Mouse (Mus musculus) embryonic facial prominence, embryonic 15.5 days (tissue): ENCODE measurements around the gene 9930021J03Rik. TPM values are rescaled to one million over a fixed set of nuclear protein-coding genes. Genes with fewer than 3 reads are reported as not detected.

Source experiments
- ATAC-seq: fragments of 200-750 bp; cut with Nextera tagmentation; 2 replicates; pipeline ENCODE4 v1.8.0; 2017; ENCODE audit warnings: low read depth, moderate TSS enrichment; ENCODE audit not compliant: insufficient number of reproducible peaks, low FRiP score, low TSS enrichment
- H3K27ac ChIP-seq: fragments of 300-500 bp; sonication (generic); replicated peaks from 2 replicates; pipeline ENCODE4 v1.5.1; 2015; ENCODE audit warnings: mild to moderate bottlenecking, inconsistent platforms
- H3K27me3 ChIP-seq: fragments of 300-500 bp; sonication (generic); 2 replicates; pipeline ENCODE4 v1.6.1; 2015; ENCODE audit warnings: inconsistent platforms
- H3K36me3 ChIP-seq: fragments of 300-500 bp; sonication (generic); 2 replicates; pipeline ENCODE4 v1.6.1; 2015; ENCODE audit warnings: mild to moderate bottlenecking, inconsistent platforms
- H3K4me1 ChIP-seq: fragments of 300-500 bp; sonication (generic); 2 replicates; pipeline ENCODE4 v1.6.1; 2015; ENCODE audit warnings: inconsistent platforms
- H3K4me2 ChIP-seq: fragments of 300-500 bp; sonication (generic); replicated peaks from 2 replicates; pipeline ENCODE4 v1.6.1; 2015; ENCODE audit warnings: mild to moderate bottlenecking, inconsistent platforms
- H3K4me3 ChIP-seq: fragments of 300-500 bp; sonication (generic); replicated peaks from 2 replicates; pipeline ENCODE4 v1.5.1; 2015; ENCODE audit warnings: mild to moderate bottlenecking, inconsistent platforms
- H3K9ac ChIP-seq: fragments of 300-500 bp; sonication (generic); 2 replicates; pipeline ENCODE4 v1.6.1; 2015; ENCODE audit warnings: inconsistent platforms
- H3K9me3 ChIP-seq: fragments of 300-500 bp; sonication (generic); replicated peaks from 2 replicates; pipeline ENCODE4 v1.6.1; 2016; ENCODE audit warnings: inconsistent platforms
- WGBS: fragments of 180-500 bp; shearing (Covaris S2); methylation state at CpG from one replicate; pipeline ENCODE4 v1.1.7; 2015; 5-methylcytosine and 5-hydroxymethylcytosine counted together
- polyA plus RNA-seq: library from polyadenylated mRNA; unstranded; fragments of >200 nt; fragmentation: Nextera tagmentation; extraction: Ambion mirVana; gene quantifications from 2 replicates; pipeline ENCODE4 v1.2.1, GENCODE M21; 2015

The 9930021J03Rik gene
- polyA plus RNA-seq, 1 experiment from 2014 or later: 5.6 TPM

DNA sequence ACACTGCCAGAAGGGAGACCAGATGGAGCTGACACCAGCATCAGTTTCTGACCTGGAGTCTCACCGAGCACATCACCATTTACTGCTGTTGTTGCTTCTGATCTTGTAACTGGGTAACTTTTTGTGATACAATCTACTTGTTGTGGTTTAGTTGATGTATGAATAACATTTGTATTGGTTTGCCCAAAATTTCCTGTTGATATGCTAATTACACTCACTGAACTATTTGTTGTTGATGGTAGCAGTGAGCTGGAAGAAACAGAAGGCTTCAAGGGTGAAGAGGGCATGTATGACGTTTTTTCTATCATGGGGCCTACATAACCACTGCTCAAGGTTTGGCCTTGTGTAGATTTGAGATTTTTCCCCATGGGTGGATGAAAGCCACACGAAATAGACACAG lies 87.9 kb downstream of the 9930021J03Rik start:
- no peak for ATAC-seq
- Histone ChIP-seq H3K9ac (no peak overlapping the region), H3K4me1 (no peaks in the 10 kb centered on the region), H3K9me3 (no peaks in the 10 kb centered on the region), H3K4me3 (no peak overlapping the region), H3K36me3 (peaks cover 25% of the 10 kb centered on the region), H3K27ac (no peak overlapping the region), H3K4me2 (no peak overlapping the region), H3K27me3 (no peaks in the 10 kb centered on the region)
- 89% methylated on average over 3 of the region's 3 CpGs for WGBS

DNA sequence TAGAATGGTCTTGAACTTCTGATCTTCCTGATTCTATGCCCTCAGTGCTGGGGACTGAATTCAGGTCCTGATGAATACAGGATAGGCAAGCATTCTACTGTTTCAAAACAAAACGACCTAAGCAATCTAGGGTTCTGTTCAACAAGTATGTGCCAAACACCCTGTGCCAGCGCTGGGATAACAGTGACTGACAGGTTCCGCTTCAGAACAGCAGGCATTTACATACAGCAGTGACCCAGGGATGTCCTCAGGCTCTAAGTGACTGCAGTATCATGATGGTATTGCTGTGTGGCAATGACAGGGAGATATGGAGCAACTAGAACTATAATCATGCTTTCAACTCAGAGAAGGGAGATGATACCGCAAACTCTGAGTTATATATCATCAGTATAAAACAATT lies 92.3 kb downstream of the 9930021J03Rik start:
- H3K4me1 ChIP-seq: no peaks in the 10 kb centered on the region
- H3K27me3 ChIP-seq: no peaks in the 10 kb centered on the region
- H3K27ac ChIP-seq: no peak overlapping the region
- no peak for ATAC-seq
- H3K36me3 ChIP-seq: peaks cover 16% of the 10 kb centered on the region
- no peak overlapping the region for H3K4me2 ChIP-seq
- no peak overlapping the region for H3K9ac ChIP-seq
- no peak overlapping the region for H3K4me3 ChIP-seq
- WGBS: 73% methylated on average over 4 of the region's 4 CpGs
- no peaks in the 10 kb centered on the region for H3K9me3 ChIP-seq

DNA sequence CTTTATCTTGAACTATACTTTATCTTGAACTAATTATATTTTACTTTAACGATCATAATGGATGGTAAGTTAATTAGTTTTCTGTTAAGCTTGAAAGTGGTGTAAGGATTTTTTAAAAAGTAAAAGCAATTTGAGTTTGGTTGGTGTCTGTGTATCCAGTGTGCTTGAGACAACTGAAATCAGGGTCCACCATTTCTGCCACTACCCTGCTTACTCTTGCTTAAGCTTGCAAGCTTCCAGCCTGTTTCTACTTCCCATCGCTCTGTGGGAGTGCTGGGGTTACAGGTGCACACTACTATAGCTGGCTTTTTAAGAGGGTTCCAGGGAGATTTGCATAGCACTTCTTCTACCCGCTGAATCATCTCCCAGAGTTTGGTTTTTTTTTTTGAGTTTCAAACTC lies 96.3 kb downstream of the 9930021J03Rik start:
- Histone ChIP-seq H3K4me3 (no peak overlapping the region), H3K9ac (no peak overlapping the region), H3K27me3 (no peaks in the 10 kb centered on the region), H3K36me3 (no peaks in the 10 kb centered on the region), H3K4me1 (no peaks in the 10 kb centered on the region), H3K4me2 (no peak overlapping the region), H3K27ac (no peak overlapping the region), H3K9me3 (no peaks in the 10 kb centered on the region)
- no peak for ATAC-seq
- WGBS: 73% methylated on average over 3 of the region's 3 CpGs

DNA sequence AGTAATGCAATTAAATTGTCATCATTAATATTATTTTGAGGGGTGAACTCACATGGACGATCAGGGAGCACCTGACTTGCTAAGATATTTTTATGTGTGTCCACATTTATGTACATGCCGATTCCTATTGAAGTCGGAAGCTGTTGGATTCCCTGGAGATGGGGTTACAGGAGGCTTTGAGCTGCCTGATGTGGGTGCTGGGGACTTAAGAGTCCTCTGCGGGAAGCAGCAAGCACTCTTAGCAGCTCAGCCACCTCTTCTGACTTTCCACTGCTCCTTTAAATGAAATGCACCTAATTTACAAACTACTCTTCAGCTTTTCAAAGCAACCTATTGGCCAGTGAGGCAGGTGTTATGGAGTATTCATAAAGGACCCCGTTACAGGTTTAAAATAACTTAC lies 97.3 kb downstream of the 9930021J03Rik start:
- H3K9ac ChIP-seq: no peak overlapping the region
- no peak overlapping the region for H3K4me2 ChIP-seq
- no peaks in the 10 kb centered on the region for H3K9me3 ChIP-seq
- H3K27ac ChIP-seq: no peak overlapping the region
- no peak overlapping the region for H3K4me3 ChIP-seq
- H3K36me3 ChIP-seq: no peaks in the 10 kb centered on the region
- WGBS: 64% methylated on average over 5 of the region's 5 CpGs
- H3K27me3 ChIP-seq: no peaks in the 10 kb centered on the region
- H3K4me1 ChIP-seq: no peaks in the 10 kb centered on the region
- ATAC-seq: no peak

DNA sequence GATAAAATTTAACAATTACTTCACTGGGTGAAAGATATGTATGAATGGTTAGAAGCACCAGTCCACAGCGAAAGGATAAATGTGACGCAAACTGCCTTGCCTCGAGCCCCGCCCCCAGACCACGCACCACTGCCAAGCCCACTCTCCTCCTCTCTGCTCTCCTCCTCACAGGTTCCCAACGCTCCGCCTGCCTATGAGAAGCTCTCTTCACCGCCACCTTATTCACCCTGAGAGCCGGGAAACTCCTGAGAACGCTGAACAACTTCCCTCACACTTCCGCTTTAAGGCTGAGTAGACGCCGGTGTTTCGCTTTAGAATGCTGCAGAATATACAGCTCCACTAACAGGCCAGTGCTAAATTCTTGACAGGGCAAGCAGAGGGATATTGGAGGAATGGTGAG lies 97.8 kb downstream of the 9930021J03Rik start:
- Histone ChIP-seq H3K9ac (no peak overlapping the region), H3K4me1 (no peaks in the 10 kb centered on the region), H3K27me3 (no peaks in the 10 kb centered on the region), H3K27ac (no peak overlapping the region), H3K4me3 (0 out of 2 replicates have a peak overlapping the region, but pooled peaks have one; percentile 6), H3K36me3 (no peaks in the 10 kb centered on the region), H3K9me3 (no peaks in the 10 kb centered on the region), H3K4me2 (peak overlapping the region; percentile 24; the same call in 1 of the 2 replicates)
- ATAC-seq: no peak
- 49% methylated on average over 14 of the region's 14 CpGs for WGBS

DNA sequence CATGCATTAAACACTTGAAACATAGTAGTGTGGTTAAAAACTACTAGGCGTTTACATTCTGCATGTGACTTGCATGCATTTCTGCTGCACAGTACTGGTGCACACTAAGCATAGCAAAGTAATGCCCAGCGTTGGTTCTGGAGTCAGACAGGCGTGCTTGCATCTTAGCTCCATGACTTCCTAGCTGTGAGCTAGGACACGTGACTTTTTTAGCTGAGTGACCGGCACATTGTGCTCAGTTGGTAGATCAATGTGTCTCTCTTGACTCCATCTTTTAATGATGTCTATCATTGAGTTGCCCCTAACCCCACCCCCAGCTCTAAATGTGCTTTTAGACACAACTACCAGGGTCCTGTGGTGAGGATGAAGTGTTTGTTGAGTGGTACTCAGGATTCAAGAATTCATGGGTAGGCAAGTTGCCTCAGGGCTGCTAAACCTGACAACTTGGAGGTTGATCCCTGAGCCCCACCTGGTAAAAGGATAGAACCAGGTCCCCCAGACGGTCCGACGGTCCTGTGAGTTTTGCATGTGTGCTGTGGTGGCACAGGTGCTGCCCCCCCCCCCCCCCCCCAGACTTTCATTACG lies 98.4 kb downstream of the 9930021J03Rik start:
- 84% methylated on average over 9 of the region's 9 CpGs for WGBS
- H3K9me3 ChIP-seq: no peaks in the 10 kb centered on the region
- no peak overlapping the region for H3K4me3 ChIP-seq
- no peak overlapping the region for H3K9ac ChIP-seq
- no peaks in the 10 kb centered on the region for H3K27me3 ChIP-seq
- H3K4me1 ChIP-seq: no peaks in the 10 kb centered on the region
- no peak overlapping the region for H3K27ac ChIP-seq
- no peaks in the 10 kb centered on the region for H3K36me3 ChIP-seq
- H3K4me2 ChIP-seq: no peak overlapping the region
- ATAC-seq: no peak

DNA sequence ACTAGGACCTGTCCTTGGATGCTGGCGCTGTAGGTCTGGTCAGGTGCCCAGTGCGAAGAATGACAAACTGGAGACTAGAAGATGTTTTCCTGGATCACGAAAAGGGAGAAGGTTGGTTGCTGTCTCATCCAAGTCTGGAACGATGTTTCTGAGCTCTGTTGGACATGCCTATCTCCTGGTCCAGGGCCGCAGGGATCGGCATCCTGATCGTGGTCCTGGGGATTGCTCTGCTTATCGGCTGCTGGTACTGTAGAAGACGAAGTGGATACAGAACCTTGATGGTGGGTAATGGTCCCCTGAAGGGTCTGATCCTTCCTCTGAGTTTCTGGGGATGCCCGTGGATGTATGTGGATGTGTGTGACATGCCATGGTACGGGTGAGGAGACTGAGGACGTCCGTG lies 101.4 kb downstream of the 9930021J03Rik start:
- H3K9me3 ChIP-seq: no peaks in the 10 kb centered on the region
- no peaks in the 10 kb centered on the region for H3K36me3 ChIP-seq
- no peaks in the 10 kb centered on the region for H3K27me3 ChIP-seq
- H3K4me1 ChIP-seq: no peaks in the 10 kb centered on the region
- no peak for ATAC-seq
- H3K4me3 ChIP-seq: no peak overlapping the region
- 93% methylated on average over 13 of the region's 13 CpGs for WGBS
- no peak overlapping the region for H3K4me2 ChIP-seq
- H3K9ac ChIP-seq: no peak overlapping the region
- H3K27ac ChIP-seq: no peak overlapping the region

DNA sequence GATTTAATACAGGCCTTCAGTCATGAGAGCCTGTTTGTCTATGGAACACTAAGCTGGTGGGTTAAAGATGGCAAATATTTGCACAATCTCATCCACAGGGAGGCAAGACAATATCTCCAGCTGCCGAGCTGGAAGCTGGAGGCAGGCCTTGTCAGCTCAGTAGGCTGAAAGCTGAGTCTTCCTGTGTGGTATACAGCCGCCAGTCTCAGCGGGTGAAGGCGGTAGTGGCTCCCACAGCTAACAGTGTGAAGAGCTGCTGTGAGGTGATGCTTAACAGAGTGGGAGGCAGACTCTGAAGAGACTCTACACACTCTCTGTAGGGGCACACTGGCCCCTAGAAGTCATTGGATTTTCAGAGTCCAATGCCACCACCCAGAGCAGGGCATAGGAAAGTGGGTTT lies 104.1 kb downstream of the 9930021J03Rik start:
- Histone ChIP-seq H3K27ac (no peak overlapping the region), H3K27me3 (no peaks in the 10 kb centered on the region), H3K9ac (no peak overlapping the region), H3K9me3 (no peaks in the 10 kb centered on the region), H3K4me3 (no peak overlapping the region), H3K4me2 (no peak overlapping the region), H3K36me3 (no peaks in the 10 kb centered on the region), H3K4me1 (no peaks in the 10 kb centered on the region)
- WGBS: 75% methylated on average over 4 of the region's 4 CpGs
- no peak for ATAC-seq

DNA sequence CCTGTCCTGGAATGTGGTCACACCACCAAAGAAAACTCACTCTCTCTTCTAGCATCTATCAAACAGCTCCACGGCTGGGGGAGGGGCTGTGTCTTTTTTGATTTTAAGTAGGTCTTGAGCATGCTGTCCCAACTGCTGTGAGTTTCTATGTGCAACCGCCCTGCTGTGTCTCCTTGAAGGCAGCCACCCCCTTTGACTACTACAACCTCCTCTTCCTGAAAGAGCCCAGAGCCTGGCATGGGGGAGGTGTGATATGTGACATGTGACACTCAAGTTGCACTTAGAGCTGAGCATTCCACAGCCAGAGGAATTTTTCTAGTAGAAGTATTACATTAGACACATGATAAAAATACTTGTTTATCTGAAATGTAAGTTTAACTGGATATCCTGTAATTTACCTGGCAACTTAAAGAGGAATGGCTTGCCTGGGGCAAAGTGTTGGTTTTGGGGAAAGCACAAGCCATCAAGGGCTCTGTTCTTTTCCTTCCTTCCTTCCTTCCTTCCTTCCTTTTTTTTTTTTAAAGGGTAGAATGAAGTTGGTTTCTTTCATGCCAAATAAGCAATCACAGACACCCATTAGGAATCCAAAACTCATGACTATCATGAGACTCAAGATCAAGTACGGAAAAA lies 108.4 kb downstream of the 9930021J03Rik start, which contains the start of gene Mlana:
Gene Mlana, plus strand, starts transcription at position 580 of the 630 bp plus-strand sequence.
- Histone ChIP-seq H3K4me2 (no peak within 1 kb of the TSS), H3K27ac (no peak within 1 kb of the TSS), H3K9me3 (no peaks in the 10 kb centered on the region), H3K4me3 (no peak within 1 kb of the TSS), H3K27me3 (no peaks in the 10 kb centered on the region), H3K9ac (no peak within 1 kb of the TSS), H3K36me3 (no peaks in the 10 kb centered on the region), H3K4me1 (no peaks in the 10 kb centered on the region)
- ATAC-seq: no peak
- 43% methylated on average over 3 of the region's 3 CpGs for WGBS

DNA sequence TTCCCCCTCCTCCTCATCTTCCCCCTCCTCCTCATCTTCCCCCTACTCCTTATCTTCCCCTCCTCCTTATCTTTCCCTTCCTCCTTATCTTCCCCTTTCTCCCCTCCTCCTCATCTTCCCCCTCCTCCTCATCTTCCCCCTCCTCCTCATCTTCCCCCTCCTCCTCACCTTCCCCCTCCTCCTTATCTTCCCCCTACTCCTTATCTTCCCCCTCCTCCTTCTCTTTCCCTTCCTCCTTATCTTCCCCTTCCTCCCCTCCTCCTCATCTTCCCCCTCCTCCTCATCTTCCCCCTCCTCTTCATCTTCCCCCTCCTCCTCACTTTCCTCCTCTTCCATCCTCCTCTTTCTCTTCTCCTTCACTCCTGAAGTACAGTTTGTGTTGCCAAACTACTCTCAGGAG lies 108.9 kb downstream of the 9930021J03Rik start:
- Histone ChIP-seq H3K36me3 (no peaks in the 10 kb centered on the region), H3K4me1 (no peaks in the 10 kb centered on the region), H3K27ac (no peak overlapping the region), H3K9me3 (no peaks in the 10 kb centered on the region), H3K27me3 (no peaks in the 10 kb centered on the region), H3K4me2 (no peak overlapping the region), H3K4me3 (no peak overlapping the region), H3K9ac (no peak overlapping the region)
- no peak for ATAC-seq

DNA sequence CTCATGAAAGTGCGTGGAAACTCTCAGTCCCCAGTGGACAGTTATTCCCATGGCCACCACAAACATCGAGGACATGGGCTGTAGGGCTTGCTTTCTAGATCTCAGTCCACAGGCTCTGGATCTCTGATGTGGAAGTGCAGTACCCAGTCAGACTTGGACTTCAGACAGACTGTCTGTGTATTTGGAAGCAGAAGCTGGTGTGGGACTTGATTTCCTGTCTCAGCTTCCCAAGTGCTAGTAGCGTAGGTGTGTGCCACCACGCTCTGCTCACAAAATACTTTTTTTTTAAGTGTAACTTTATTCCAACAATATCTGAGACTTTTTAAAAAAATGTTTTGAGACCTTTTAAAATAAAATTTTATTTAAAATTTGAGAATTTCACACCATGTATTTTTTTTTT lies 109.5 kb downstream of the 9930021J03Rik start:
- 92% methylated on average over 4 of the region's 4 CpGs for WGBS

DNA sequence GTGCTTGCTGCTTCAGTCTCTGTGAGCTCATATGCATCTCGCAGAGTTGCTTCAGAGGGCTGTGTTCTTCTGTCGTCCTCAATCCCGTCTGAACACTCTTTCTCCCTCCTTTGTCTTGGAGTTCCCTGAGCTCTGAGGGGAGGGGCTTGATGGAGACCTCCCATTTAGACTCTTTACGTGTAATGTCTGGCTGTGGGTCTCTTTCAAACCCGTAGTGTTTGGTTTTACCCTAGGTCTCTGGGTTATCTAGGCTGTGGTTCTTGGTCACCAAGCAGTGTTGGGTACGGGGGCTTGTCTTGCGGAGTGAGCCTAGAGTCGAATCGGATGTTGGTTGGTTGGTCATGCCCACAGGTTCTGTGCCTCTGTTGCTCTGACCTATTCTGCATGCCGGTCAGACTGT lies 110.7 kb downstream of the 9930021J03Rik start:
- H3K4me1 ChIP-seq: no peaks in the 10 kb centered on the region
- H3K36me3 ChIP-seq: no peaks in the 10 kb centered on the region
- no peak for ATAC-seq
- no peaks in the 10 kb centered on the region for H3K27me3 ChIP-seq
- H3K27ac ChIP-seq: no peak overlapping the region
- H3K4me2 ChIP-seq: no peak overlapping the region
- WGBS: 87% methylated on average over 10 of the region's 10 CpGs
- H3K9me3 ChIP-seq: no peaks in the 10 kb centered on the region
- no peak overlapping the region for H3K9ac ChIP-seq
- no peak overlapping the region for H3K4me3 ChIP-seq

More for the DNA sequence above, 109.5 kb downstream of the 9930021J03Rik start:
- Histone ChIP-seq H3K36me3 (no peaks in the 10 kb centered on the region), H3K4me1 (no peaks in the 10 kb centered on the region), H3K4me3 (no peak overlapping the region), H3K9ac (no peak overlapping the region), H3K4me2 (no peak overlapping the region), H3K27me3 (no peaks in the 10 kb centered on the region), H3K27ac (no peak overlapping the region), H3K9me3 (no peaks in the 10 kb centered on the region)
- no peak for ATAC-seq
